Mouse (Mus musculus) monocyte, adult 59 days (primary cell): ENCODE data around the gene Tex45. TPM values are rescaled to one million over a fixed set of nuclear protein-coding genes. Genes with fewer than 3 reads are reported as not detected.

Experiments used
- total RNA-seq, 2 experiments: library from RNA; stranded (reverse); gene quantifications; one replicate each; pipeline ENCODE4 v1.2.4; 2023

Gene Tex45
- total RNA-seq = under 1 TPM; 0.63 to 0.70 TPM

GRCm38 (mm10) chr8:3470562-3470961, at the start of gene Tex45:
Gene Tex45, plus strand, starts transcription at chr8:3470862.

GRCm38 (mm10) chr8:3467006-3467885, 3.4 kb upstream of the Tex45 start, which contains the start of gene Pex11g:
Gene Pex11g, minus strand, starts transcription at chr8:3467680.

GRCm38 (mm10) chr8:3492901-3493844, 22.5 kb downstream of the Tex45 start, which contains the start of gene Zfp358:
Gene Zfp358, plus strand, starts transcription at chr8:3493138.

GRCm38 (mm10) chr8:3500235-3501090, 29.8 kb downstream of the Tex45 start, which contains the start of gene Mcoln1:
Gene Mcoln1, plus strand, starts transcription at chr8:3500457.

DNA sequence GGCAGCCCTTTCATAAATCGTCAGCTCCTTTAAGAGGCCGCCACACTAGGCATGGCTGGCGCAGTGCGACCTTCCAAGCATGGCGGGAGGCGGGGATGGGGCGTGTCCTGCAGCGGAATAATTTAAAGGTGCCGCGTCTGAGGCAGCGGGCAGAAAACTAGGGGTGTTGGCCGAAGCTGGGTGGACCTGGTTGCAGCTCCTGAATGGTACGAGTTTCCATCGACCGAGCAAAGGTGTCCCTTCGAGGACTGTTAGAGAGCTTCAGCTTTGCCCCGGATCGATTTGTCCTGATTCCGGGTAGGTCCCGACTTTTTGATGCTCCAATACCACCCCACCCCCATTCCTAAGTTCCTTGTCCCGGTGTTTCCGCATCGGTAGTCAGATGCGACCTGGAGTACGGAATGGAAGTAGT, 44.6 kb downstream of the Tex45 start, which contains the start of gene Pnpla6:
Pnpla6 (plus strand) TSS at position 125 of the 412 bp plus-strand sequence.

Other genes with a start within 250 kb of the Tex45 start
- gene Insr, start 191.2 kb upstream of the Tex45 start, total RNA-seq = 10 to 100 TPM; 69.7 to 71.7 TPM
- 10 to 100 TPM; 64.5 to 66.6 TPM for gene A430078G23Rik, start 117.4 kb upstream of the Tex45 start, total RNA-seq
- gene Arhgef18, start 77.9 kb upstream of the Tex45 start, total RNA-seq = 10 to 100 TPM; 79.7 to 86.1 TPM
- gene Pex11g, start 3.2 kb upstream of the Tex45 start, total RNA-seq = 1 to 10 TPM in 1 of 2 experiments, under 1 TPM in 1; 0.81 to 1.1 TPM
- 1 to 10 TPM; 8.4 to 8.7 TPM for gene Zfp358, start 22.3 kb downstream of the Tex45 start, total RNA-seq
- 10 to 100 TPM; 65.5 to 69.3 TPM for gene Mcoln1, start 29.6 kb downstream of the Tex45 start, total RNA-seq
- gene Pnpla6, start 44.5 kb downstream of the Tex45 start, total RNA-seq = 10 to 100 TPM; 42.9 to 43.1 TPM
- not detected for gene C330021F23Rik, start 97.1 kb downstream of the Tex45 start, total RNA-seq
- gene Camsap3, start 116.4 kb downstream of the Tex45 start, total RNA-seq = not detected
- gene Xab2, start 150.5 kb downstream of the Tex45 start, total RNA-seq = 10 to 100 TPM; 61.5 to 63.3 TPM
- 10 to 100 TPM; 79.3 to 83.8 TPM for gene Pet100, start 150.7 kb downstream of the Tex45 start, total RNA-seq
- not detected for gene Pcp2, start 154.7 kb downstream of the Tex45 start, total RNA-seq
- 100 to 1,000 TPM; 245 to 265 TPM for gene Stxbp2, start 160.1 kb downstream of the Tex45 start, total RNA-seq
- not detected for gene Retn, start 184.9 kb downstream of the Tex45 start, total RNA-seq
- gene Mcemp1, start 194.9 kb downstream of the Tex45 start, total RNA-seq = 10 to 100 TPM; 86.1 to 99.6 TPM
- gene Fcor, start 201.5 kb downstream of the Tex45 start, total RNA-seq = 1 to 10 TPM; 3.6 to 6.1 TPM
- gene Trappc5, start 205.4 kb downstream of the Tex45 start, total RNA-seq = 10 to 100 TPM; 17.4 to 18.4 TPM
- 1 to 10 TPM in 1 of 2 experiments, under 1 TPM in 1; 0.61 to 1.9 TPM for gene Fcer2a, start 223.3 kb downstream of the Tex45 start, total RNA-seq
- gene Clec4g, start 249.8 kb downstream of the Tex45 start, total RNA-seq = 1 to 10 TPM in 1 of 2 experiments, under 1 TPM in 1; 0.79 to 1.0 TPM